Mouse (Mus musculus) right cerebral cortex, postnatal 36 days (tissue): ENCODE data around the gene Epn2.
"Not testable (repeated sequence)": the region's sequence is repeated elsewhere in the genome, so short reads cannot be mapped to it uniquely, and the experiment has no call there.

Experiments used
- DNase-seq, 2 experiments: peaks; one replicate each; pipeline ENCODE4 v3.0.0; 2022; ENCODE audit warnings: low spot score in 2 of 2, mixed read lengths in 1 of 2

Gene Epn2

DNA sequence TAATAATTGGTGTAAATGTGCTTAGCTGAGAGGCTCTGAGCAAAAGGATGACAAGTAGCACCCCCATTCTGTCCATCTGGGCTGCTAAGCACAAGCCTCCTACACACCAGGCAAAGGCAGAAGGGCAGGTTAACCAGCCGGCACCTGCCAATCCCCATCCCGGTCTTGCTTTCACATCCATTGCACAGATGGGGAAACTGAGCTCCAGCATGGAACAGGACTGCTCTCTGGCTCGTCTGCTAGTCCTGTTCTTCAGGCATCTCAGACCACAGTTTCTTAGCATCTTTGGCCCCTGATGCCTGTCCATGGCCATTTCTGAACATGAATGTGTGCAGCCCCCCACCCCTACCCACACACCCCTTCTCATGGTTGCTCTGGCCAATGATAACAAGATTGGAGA lies 12.6 kb upstream of the Epn2 start:
- no peak for DNase-seq

- DNase-seq = no peak
Observed at GRCm38 (mm10) chr11:61590516-61591213, 11.2 kb upstream of the Epn2 start.

DNA sequence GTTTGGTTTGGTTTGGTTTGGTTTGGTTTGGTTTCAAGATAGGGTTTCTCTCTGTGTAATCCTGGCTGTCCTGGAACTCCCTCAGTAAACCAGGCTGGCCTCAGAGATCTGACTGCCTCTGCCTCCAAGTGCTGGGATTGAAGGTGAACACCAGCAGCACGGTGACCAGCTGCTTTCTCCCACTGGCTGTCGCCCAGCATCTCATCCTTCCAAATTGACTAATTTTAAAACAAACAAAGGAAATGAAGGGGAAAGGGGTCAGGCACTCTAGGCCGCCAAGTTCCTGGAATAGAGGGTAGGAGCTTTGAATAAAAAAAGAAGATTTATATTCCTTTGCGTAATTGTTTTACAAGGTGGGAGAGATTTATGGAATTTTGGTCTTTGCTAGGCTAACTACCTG lies 5.9 kb upstream of the Epn2 start:
- no peak for DNase-seq

DNA sequence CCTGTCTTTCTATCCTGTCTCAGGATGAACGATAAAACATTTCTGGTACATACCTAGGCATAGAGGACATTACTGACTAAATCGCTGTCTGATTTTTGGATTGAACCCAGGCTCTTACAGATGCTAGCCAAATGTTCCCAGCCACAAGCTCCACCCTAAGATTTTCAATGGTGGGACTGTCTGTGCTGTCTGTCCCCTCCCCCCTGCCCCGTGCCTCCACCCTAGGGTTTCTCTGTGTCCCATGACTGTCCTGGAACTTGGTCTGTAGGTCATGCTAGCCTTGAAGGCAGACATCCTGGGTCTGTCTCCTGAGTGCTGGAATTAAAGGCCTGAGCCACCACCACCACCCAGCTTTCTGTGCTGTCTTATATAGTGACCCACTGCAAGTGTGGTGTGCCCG lies 5.3 kb upstream of the Epn2 start:
- no peak for DNase-seq

DNA sequence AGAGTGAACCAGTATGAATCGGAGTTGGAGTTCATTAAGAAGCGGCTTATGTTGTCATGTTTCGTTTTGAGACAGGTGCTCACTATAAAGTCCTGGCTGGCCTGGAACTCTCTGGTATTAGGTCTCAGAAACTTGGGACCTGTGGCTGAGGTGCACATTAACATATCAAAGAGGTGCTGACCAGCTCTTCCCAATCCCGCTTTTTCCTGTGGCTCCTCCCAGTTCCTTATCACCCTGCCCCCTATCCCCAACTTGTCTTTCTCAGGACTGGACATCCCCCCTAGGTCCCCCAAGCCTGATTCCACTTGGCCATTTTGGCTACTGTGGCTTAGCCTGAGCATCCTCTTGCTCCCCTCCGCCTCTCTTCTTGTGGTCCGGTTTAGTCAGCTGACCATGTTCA lies 4.6 kb upstream of the Epn2 start:
- no peak for DNase-seq

GRCm38 (mm10) chr11:61582808-61583207 lies 3.3 kb upstream of the Epn2 start:
- DNase-seq = not testable (repeated sequence)

DNA sequence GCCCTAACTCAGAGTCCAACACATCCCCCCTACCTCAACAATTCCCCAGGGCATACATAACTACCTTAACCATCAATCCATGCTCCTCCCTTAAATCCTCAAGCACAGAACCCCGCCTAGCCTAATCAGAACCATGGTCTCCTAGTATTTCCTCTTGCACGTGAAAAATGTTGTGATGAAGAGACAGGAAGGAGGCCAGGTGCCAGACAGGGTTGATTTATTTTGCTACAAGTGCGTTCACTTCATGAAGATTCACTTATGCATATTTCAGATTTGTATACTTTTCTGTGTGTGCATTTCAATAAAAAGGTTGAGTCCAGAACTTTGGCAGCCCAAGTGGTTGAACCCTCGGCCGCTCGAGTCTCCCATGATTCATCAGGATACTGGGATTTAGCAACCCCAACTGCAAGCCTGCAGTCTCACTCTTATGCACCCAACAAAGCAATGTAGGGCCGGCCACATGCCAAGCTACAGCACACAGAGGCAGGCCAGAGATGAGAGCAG lies 443 bp upstream of the Epn2 start:
- DNase-seq = no peak

DNA sequence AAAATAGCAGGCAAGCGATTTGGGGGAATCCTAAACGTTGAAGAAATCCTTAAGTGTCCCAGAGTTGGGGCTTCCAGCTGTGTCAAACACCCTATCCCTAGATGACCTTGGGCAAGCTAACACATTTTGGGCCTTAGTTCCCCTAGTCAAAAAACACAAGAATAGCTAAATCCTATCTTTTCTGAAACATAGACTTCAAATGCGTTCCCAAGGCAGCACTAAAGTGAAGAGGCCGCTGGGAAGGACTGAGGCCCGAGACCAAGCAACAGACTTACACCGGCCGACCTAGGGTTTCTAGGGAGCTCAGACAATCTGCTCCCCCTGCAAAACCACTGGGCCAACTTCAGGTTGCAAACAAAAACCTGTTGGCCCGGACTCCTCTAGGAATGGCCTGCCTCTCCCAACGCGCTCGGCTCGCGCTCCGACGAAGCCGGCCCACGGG lies 925 bp downstream of the Epn2 start:
- DNase-seq = no peak

DNA sequence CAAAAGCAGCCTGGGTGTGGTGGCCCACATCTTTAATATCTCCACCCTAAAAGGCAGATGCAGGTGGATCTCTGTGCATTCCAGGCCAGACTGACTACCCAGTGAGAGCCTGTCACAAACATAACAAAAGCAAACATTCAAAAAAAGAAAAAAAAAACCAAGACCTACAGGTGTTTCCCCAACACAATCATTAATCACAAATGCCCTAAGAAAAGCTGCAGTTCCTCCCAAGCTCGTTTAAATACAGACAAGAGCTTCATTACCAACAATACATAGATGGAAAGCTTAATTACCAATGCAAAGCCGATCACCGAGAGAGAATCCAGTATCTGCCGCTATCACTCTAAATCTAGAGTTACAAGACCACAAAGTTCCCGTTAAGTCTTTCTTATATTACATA lies 1.5 kb downstream of the Epn2 start:
- no peak for DNase-seq

DNA sequence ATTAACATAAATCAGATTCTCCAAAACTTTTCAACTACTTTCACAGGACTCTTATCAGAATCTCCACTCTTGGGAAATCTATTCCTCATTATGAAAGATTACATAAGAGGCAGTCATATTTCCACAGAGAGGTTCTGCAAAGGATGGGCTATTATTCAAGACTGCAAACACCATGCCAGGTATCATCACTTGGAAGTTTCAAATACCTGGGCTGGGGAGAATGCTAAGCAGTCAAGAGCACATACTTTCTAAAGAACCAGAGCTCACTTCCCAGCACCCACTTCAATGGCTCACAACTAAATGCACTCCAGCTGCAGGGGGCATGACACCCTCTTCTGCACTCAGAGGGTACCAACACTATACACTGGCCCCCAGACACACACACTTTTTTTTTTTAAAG lies 2.1 kb downstream of the Epn2 start:
- DNase-seq = no peak

DNA sequence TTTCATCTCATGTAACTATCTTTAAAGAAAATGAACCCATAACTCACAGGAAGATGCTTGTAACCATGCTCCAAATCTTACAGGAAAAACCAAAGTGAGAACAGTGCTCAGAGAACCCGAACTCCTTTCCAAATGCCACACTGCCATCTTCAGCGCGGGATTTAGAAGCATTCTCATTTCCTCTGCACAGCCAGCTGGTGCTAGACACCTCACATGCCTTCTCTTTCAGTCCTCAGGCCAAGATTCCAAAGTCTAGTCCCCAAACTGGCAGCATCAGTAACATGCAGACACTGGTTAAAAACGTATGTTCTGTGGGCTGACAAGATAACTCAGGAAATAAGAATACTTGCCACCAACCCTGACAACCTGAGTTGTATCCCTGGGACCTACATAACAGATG lies 6.2 kb downstream of the Epn2 start:
- DNase-seq = peak in 1 of 2 experiments; percentile 37

GRCm38 (mm10) chr11:61571225-61571624 lies 8.3 kb downstream of the Epn2 start:
- no peak for DNase-seq

GRCm38 (mm10) chr11:61569671-61570070 lies 9.8 kb downstream of the Epn2 start:
- DNase-seq = no peak

DNA sequence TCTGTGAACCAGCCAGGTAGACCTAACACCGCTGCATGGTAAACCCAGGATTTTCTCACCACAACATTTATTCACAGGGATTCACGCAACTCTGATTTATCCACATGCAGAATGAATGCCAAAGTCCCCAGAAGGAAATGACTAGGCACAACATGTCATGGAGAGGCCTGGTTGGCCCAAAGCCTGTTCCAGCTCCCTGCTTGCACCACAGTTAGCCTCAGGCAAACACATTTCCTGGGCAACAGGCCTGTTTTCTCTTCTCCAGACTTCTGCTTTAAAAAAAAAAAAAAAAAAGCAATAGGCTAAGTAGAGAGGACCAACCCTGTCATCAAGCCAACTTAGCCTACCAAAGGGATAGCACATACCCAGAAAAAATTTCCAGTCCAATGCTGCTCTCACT lies 14.9 kb downstream of the Epn2 start:
- DNase-seq = no peak

- no peak for DNase-seq
Observed at GRCm38 (mm10) chr11:61563939-61564338, 15.5 kb downstream of the Epn2 start.

GRCm38 (mm10) chr11:61562421-61562820 lies 17.1 kb downstream of the Epn2 start:
- no peak for DNase-seq

DNA sequence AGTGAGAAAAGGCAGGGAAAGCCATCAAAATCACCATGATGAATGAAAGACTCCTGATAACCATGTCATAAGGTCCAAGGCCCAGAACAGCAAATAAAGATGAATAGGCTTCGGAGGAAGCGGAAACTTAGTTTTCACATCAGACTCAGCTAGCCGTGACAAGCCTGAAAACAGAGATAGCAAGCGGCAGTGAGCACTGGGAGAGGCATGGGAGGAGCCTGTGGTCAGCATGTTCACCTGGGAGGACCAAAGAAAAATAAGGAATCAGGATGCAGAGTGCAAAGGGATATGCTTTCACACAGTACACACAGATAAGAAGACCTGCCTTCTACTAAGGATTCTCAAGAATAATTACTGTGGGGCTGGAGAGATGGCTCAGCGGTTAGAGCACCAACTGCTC lies 19.9 kb downstream of the Epn2 start:
- no peak for DNase-seq

DNA sequence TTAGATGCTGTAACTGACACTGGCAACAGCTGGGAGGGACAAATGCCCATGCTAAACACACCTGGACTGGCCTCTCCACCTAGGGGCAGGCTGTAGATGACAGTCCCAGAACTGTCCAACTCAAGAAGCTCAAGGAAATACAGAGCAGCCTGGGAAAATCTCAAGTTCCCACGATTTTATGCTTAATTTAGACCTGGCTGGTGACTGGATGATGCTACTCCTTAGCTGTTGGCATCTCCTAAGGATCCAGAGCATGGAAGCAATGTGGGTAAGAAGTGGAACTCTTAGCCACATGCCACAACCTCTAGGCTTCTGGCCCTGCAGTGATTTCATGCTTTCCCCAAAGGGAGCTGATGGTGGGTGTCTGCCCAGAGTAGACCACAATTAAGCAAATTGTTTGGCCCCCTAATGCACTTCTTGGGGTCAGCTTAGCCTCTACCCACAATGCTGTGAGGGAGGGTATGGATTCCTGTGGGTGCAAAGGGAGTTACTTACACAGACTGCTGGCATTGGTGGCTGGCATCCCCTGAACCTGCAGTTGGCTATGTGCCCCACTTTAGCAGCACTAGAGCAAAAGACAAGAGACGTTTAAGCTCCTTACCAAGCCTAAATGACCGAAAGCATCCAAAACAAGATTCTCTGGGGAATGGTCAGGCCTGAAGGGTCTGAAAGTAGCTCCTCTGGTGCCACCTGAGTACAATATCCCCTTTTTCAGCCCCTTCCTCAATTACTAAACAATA lies 26.3 kb downstream of the Epn2 start:
- DNase-seq = no peak

DNA sequence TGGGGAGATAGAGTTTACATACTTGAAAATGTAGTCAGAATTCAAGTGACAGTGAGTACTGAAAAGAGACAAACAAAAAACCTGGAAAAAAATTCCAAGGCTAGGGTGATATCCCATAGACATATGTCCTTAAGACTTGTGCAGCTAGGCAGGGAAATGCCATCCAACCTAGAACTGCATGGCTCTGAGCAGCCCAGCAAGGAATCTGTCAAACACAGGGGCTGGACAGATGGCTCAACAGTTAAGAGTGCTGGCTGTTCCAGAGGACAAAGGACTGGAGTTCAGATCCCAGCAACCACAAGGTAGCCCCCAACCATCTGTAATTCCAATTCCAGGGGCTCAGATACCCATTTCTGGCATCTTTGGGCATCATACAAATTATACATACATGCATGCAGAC lies 28.9 kb downstream of the Epn2 start:
- DNase-seq = no peak

GRCm38 (mm10) chr11:61547710-61548109 lies 31.8 kb downstream of the Epn2 start:
- DNase-seq = no peak

GRCm38 (mm10) chr11:61546452-61546851 lies 33.0 kb downstream of the Epn2 start:
- DNase-seq = no peak

GRCm38 (mm10) chr11:61545586-61545985 lies 33.9 kb downstream of the Epn2 start:
- DNase-seq = no peak

- DNase-seq = no peak
Observed at GRCm38 (mm10) chr11:61541106-61541505, 38.4 kb downstream of the Epn2 start.
